Mouse (Mus musculus): ENCODE measurements around the gene Pds5a. TPM values are rescaled to one million over a fixed set of nuclear protein-coding genes. Genes with fewer than 3 reads are reported as not detected.

The Pds5a gene
- total and polyA plus RNA-seq, 3 experiments, result 87.3 to 188 (median 88.0) TPM

DNA sequence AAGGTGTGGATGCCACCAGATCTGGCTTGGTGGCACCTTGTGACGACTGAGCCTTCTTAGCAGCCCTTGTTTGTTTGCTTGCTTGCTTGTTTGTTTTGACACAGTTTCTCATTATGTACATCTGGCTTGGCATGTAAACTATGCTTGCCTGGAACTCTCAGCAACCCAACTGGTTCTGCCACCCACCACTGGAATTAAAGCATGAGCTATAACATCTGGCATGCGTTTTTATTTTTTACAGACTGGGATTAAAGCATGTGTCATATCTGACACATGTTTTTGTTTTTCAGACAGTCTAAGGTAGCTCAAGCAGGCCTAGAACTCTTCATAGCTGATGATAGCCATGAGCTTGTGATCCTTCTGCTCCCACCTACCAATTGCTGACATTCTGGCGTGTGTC lies 119.5 kb downstream of the Pds5a start:
- H3K27me3 ChIP-seq (ENCODE audit: control insufficient read depth in 1 of 2, insufficient read depth in 2 of 2, low read length in 2 of 2), result no peaks in the 10 kb centered on the region
- peaks cover 0 to 36% of the 10 kb centered on the region in 2 experiments for H3K36me3 ChIP-seq (ENCODE audit: control insufficient read depth in 1 of 2, insufficient read depth in 2 of 2, low read length in 2 of 2)

DNA sequence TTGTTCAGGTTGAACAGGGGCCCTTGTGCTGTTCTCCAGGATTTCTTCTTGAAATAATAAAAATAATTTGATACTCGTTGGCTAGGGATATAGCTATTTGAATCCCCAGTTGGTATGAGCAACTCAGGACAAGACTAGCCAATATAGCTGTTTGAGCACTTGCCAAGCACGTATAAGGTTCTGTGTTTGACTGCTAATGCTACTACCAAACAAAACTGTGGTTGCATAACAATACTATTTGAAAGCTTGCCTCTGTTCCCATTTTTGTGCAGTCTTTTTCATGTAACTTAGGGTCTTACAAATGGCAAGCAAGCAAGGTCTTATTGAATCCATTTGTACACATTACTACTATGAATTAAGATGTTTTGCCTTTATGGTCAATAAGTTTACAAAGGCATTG lies 122.2 kb downstream of the Pds5a start:
- Histone ChIP-seq H3K79me2 (ENCODE audit: control insufficient read depth, insufficient read depth, low read length, poor library complexity) (peaks cover 1% of the 10 kb centered on the region; the same call in 1 of the 2 replicates), H3K9me3 (replicated peaks; ENCODE audit: insufficient read depth, low read length) (no peaks in the 10 kb centered on the region), H3K27ac (ENCODE audit: control insufficient read depth, low read depth, low read length) (no peak overlapping the region), H3K9ac (ENCODE audit: control insufficient read depth, low read depth, low read length, poor library complexity, severe bottlenecking) (no peak overlapping the region), H3K27me3 (ENCODE audit: control insufficient read depth in 1 of 2, insufficient read depth in 2 of 2, low read length in 2 of 2) (no peaks in the 10 kb centered on the region), H3K36me3 (ENCODE audit: control insufficient read depth in 1 of 2, insufficient read depth in 2 of 2, low read length in 2 of 2) (peaks cover 0 to 38% of the 10 kb centered on the region in 2 experiments), H3K4me3 (ENCODE audit: control insufficient read depth in 1 of 2, insufficient read depth in 1 of 2, low read depth in 2 of 2, low read length in 2 of 2) (no peak overlapping the region), H3K4me1 (ENCODE audit: control insufficient read depth in 1 of 2, insufficient read depth in 2 of 2, low read length in 2 of 2) (no peaks in the 10 kb centered on the region)
- no peak for DNase-seq (ENCODE audit: low read depth, low spot score)
- TF ChIP-seq MYC (IDR thresholded peaks at IDR 0.05; ENCODE audit: low read depth, low read length) (no peak), POLR2AphosphoS5 (IDR thresholded peaks at IDR 0.05; ENCODE audit: borderline replicate concordance, low read depth, low read length) (no peak), POLR2A (IDR thresholded peaks at IDR 0.05; ENCODE audit: control insufficient read depth in 1 of 2, insufficient read depth in 1 of 2, low read depth in 1 of 2, low read length in 2 of 2, poor library complexity in 1 of 2) (no peak), MAX (IDR thresholded peaks at IDR 0.05; ENCODE audit: low read length) (no peak), BHLHE40 (IDR thresholded peaks at IDR 0.05; ENCODE audit: borderline replicate concordance, low read depth, low read length) (no peak), GABPA (IDR thresholded peaks at IDR 0.05; ENCODE audit: low read depth, low read length) (no peak), ZKSCAN1 (IDR thresholded peaks at IDR 0.05; ENCODE audit: low read depth, low read length) (no peak), UBTF (IDR thresholded peaks at IDR 0.05; ENCODE audit: borderline replicate concordance, insufficient read depth, low read depth, low read length) (no peak)

More for the DNA sequence above, 119.5 kb downstream of the Pds5a start:
- no peaks in the 10 kb centered on the region for H3K4me1 ChIP-seq (ENCODE audit: control insufficient read depth in 1 of 2, insufficient read depth in 2 of 2, low read length in 2 of 2)
- no peak overlapping the region for H3K4me3 ChIP-seq (ENCODE audit: control insufficient read depth in 1 of 2, insufficient read depth in 1 of 2, low read depth in 2 of 2, low read length in 2 of 2)
- H3K9me3 ChIP-seq (replicated peaks; ENCODE audit: insufficient read depth, low read length), result no peaks in the 10 kb centered on the region
- H3K79me2 ChIP-seq (ENCODE audit: control insufficient read depth, insufficient read depth, low read length, poor library complexity), result peaks cover 1% of the 10 kb centered on the region; the same call in 1 of the 2 replicates
- TF ChIP-seq MYB (IDR thresholded peaks at IDR 0.05; ENCODE audit: low read depth, low read length) (no peak), SIN3A (IDR thresholded peaks at IDR 0.05; ENCODE audit: low read length) (no peak), NELFE (IDR thresholded peaks at IDR 0.05; ENCODE audit: low read depth, low read length) (no peak), BHLHE40 (IDR thresholded peaks at IDR 0.05; ENCODE audit: borderline replicate concordance, low read depth, low read length) (no peak), RCOR1 (IDR thresholded peaks at IDR 0.05; ENCODE audit: low read depth, low read length) (no peak), ZKSCAN1 (IDR thresholded peaks at IDR 0.05; ENCODE audit: low read depth, low read length) (no peak), ELF1 (IDR thresholded peaks at IDR 0.05; ENCODE audit: low read depth, low read length) (no peak), ZNF384 (IDR thresholded peaks at IDR 0.05; ENCODE audit: low read depth, low read length) (no peak), MEF2A (IDR thresholded peaks at IDR 0.05; ENCODE audit: extremely low read depth, insufficient replicate concordance, low read depth, low read length, poor library complexity, severe bottlenecking) (no peak), POLR2AphosphoS5 (IDR thresholded peaks at IDR 0.05; ENCODE audit: borderline replicate concordance, low read depth, low read length) (no peak), CTCF (IDR thresholded peaks at IDR 0.05 in 2 of 3, conservative IDR thresholded peaks at IDR 0.05 in 1 of 3; ENCODE audit: control insufficient read depth in 1 of 3, insufficient read depth in 1 of 3, low read depth in 2 of 3, low read length in 3 of 3, poor library complexity in 1 of 3, severe bottlenecking in 1 of 3) (no peak), MXI1 (IDR thresholded peaks at IDR 0.05; ENCODE audit: low read depth, low read length) (no peak), CHD2 (IDR thresholded peaks at IDR 0.05; ENCODE audit: low read length) (no peak), MAFK (IDR thresholded peaks at IDR 0.05; ENCODE audit: borderline replicate concordance, low read depth, low read length) (no peak)
- no peak overlapping the region for H3K9ac ChIP-seq (ENCODE audit: control insufficient read depth, low read depth, low read length, poor library complexity, severe bottlenecking)
- DNase-seq (ENCODE audit: low read depth, low spot score), result no peak
- H3K27ac ChIP-seq (ENCODE audit: control insufficient read depth, low read depth, low read length), result no peak overlapping the region

Measured in MEL (cell line).